Comparison of ENCODE assay signal across 20 mouse cellular contexts in genomic region chr14:53904578-53904977, GRCm38 (mm10).
"Had no signal": no experiment of that assay in that cellular context is flagged by ENCODE, and none has a peak within 500 bp of the region (broad histone marks: within the 10 kb centered on the region; RNA-seq: fewer than 3 reads in every experiment).

No protein-coding gene starts in this region.

- H3K36me3 ChIP-seq: kidney, embryonic 15.5 days; liver, embryonic 13.5 days; midbrain, embryonic 12.5 days; midbrain, embryonic 15.5 days; neural tube, embryonic 12.5 days; neural tube, embryonic 15.5 days had no signal

- ATAC-seq: midbrain, embryonic 15.5 days had no signal

- H3K4me1 ChIP-seq: kidney, embryonic 15.5 days; liver, embryonic 13.5 days; midbrain, embryonic 12.5 days; midbrain, embryonic 15.5 days; neural tube, embryonic 12.5 days; neural tube, embryonic 15.5 days had no signal

- H3K4me2 ChIP-seq: kidney, embryonic 15.5 days; liver, embryonic 13.5 days; midbrain, embryonic 12.5 days; midbrain, embryonic 15.5 days; neural tube, embryonic 12.5 days; neural tube, embryonic 15.5 days had no signal

- H3K27me3 ChIP-seq: kidney, embryonic 15.5 days; liver, embryonic 13.5 days; midbrain, embryonic 12.5 days; midbrain, embryonic 15.5 days; neural tube, embryonic 12.5 days; neural tube, embryonic 15.5 days had no signal

- DNase-seq: kidney, postnatal 10 days; kidney, postnatal 36 days; layer of hippocampus, postnatal 36 days; liver, embryonic 13.5 days; lung, adult 2 months; lung, postnatal 14 days; lung, postnatal 4 days; retina, postnatal 1 day; right cerebral cortex, postnatal 25 days; spleen, adult 18-20 months; thymus, adult 2 months; thymus, postnatal 14 days; thymus, postnatal 4 days had no signal

- H3K9me3 ChIP-seq: kidney, embryonic 15.5 days; liver, embryonic 13.5 days; midbrain, embryonic 15.5 days; neural tube, embryonic 12.5 days; neural tube, embryonic 15.5 days had no signal

- H3K9ac ChIP-seq: kidney, embryonic 15.5 days; liver, embryonic 13.5 days; midbrain, embryonic 12.5 days; midbrain, embryonic 15.5 days; neural tube, embryonic 12.5 days; neural tube, embryonic 15.5 days had no signal

- H3K4me3 ChIP-seq: kidney, embryonic 15.5 days; left cerebral cortex, adult 2 months; liver, embryonic 13.5 days; midbrain, embryonic 12.5 days; midbrain, embryonic 15.5 days; neural tube, embryonic 12.5 days; neural tube, embryonic 15.5 days had no signal

- H3K27ac ChIP-seq: kidney, embryonic 15.5 days; left cerebral cortex, adult 2 months; liver, embryonic 13.5 days; midbrain, embryonic 12.5 days; midbrain, embryonic 15.5 days; neural tube, embryonic 12.5 days; neural tube, embryonic 15.5 days; stomach, postnatal 0 days had no signal
